14 mouse cellular contexts compared by ENCODE assay signal in the genomic region with DNA sequence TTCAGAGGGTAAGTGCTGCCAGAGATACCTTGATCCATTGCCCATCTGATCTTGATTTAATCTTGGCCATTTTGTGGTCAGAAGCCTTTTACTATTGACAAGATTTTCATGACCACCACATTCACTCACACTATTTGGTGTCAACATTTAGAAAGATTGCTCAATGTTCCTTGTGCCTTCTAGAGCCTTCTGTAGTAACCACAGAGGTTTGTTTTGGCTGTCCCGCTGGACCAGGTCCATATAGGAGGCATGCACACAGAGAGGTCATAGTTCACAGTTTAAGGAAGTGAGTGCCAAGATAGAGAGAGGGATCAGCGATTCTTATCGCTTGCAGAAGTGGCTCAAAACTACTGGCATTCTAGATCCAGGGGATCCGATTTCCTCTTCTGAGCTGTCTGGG. TPM values are rescaled to one million over a fixed set of nuclear protein-coding genes. Genes with fewer than 3 reads are reported as not detected.
A peak's percentile ranks its signal among the peaks of the same experiment; 100 is the strongest.
DNase-seq lines count a peak whose midpoint lies in the region; ATAC-seq and TF ChIP-seq lines count a peak whose summit lies in the region.
"Had no signal": no experiment of that assay in that cellular context is flagged by ENCODE, and none has a peak within 500 bp of the region (broad histone marks: within the 10 kb centered on the region; RNA-seq: fewer than 3 reads in every experiment).

No protein-coding gene starts in this region.

- no peak overlapping the region for H3K9ac ChIP-seq in kidney, embryonic 16.5 days (replicated peaks; ENCODE audit: low read length)
- no peak overlapping the region for H3K9ac ChIP-seq in midbrain, embryonic 16.5 days (ENCODE audit: low read depth, low read length)
- no peak overlapping the region for H3K9ac ChIP-seq in midbrain, postnatal 0 days (replicated peaks; ENCODE audit: low read length, poor library complexity, severe bottlenecking)
- H3K9ac ChIP-seq: forebrain, embryonic 15.5 days; hindbrain, embryonic 12.5 days; neural tube, embryonic 13.5 days; stomach, embryonic 15.5 days had no signal

- 54% methylated on average over 4 of the region's 4 CpGs for WGBS in kidney, embryonic 16.5 days
- 87% methylated on average over 4 of the region's 4 CpGs for WGBS in midbrain, embryonic 16.5 days
- WGBS in midbrain, postnatal 0 days: 83% methylated on average over 4 of the region's 4 CpGs

- H3K9me3 ChIP-seq in kidney, embryonic 16.5 days (ENCODE audit: low read length): no peaks in the 10 kb centered on the region
- H3K9me3 ChIP-seq in midbrain, embryonic 16.5 days (replicated peaks; ENCODE audit: control insufficient read depth, low read length, poor library complexity, severe bottlenecking): no peaks in the 10 kb centered on the region
- H3K9me3 ChIP-seq in midbrain, postnatal 0 days (ENCODE audit: low read length): no peaks in the 10 kb centered on the region
- H3K9me3 ChIP-seq: embryonic facial prominence, embryonic 10.5 days; forebrain, embryonic 15.5 days; hindbrain, embryonic 12.5 days; neural tube, embryonic 13.5 days; stomach, embryonic 15.5 days had no signal

- H3K36me3 ChIP-seq in kidney, embryonic 16.5 days (ENCODE audit: insufficient read depth, low read length): no peaks in the 10 kb centered on the region
- H3K36me3 ChIP-seq in midbrain, embryonic 16.5 days (ENCODE audit: control insufficient read depth, insufficient read depth, low read length): no peaks in the 10 kb centered on the region
- H3K36me3 ChIP-seq in midbrain, postnatal 0 days (ENCODE audit: insufficient read depth, low read length): no peaks in the 10 kb centered on the region
- H3K36me3 ChIP-seq: embryonic facial prominence, embryonic 10.5 days; forebrain, embryonic 15.5 days; hindbrain, embryonic 12.5 days; neural tube, embryonic 13.5 days; stomach, embryonic 15.5 days had no signal

- DNase-seq in kidney, adult 9 months: peak; percentile 42
- DNase-seq in adipocyte (ENCODE audit: low spot score): peak; percentile 92
- DNase-seq in embryo, embryonic 9.5 days (ENCODE audit: extremely low spot score): no peak
- DNase-seq in midbrain, postnatal 0 days (ENCODE audit: low spot score): no peak
- DNase-seq: right cerebral cortex, postnatal 14 days had no signal

- no peak overlapping the region for H3K27ac ChIP-seq in kidney, embryonic 16.5 days (ENCODE audit: low read length)
- H3K27ac ChIP-seq in midbrain, embryonic 16.5 days (ENCODE audit: low read length): no peak overlapping the region
- H3K27ac ChIP-seq in midbrain, postnatal 0 days (ENCODE audit: low read depth, low read length): no peak overlapping the region
- H3K27ac ChIP-seq: embryonic facial prominence, embryonic 10.5 days; forebrain, embryonic 15.5 days; hindbrain, embryonic 12.5 days; neural tube, embryonic 13.5 days; stomach, embryonic 15.5 days had no signal

- ATAC-seq in kidney, embryonic 16.5 days (ENCODE audit: low FRiP score, low TSS enrichment): no peak
- peak; percentile 81 for ATAC-seq in granulocyte monocyte progenitor cell, adult 5-6 weeks (replicated peaks; ENCODE audit: poor library complexity, severe bottlenecking)
- ATAC-seq in megakaryocyte, adult 5-6 weeks (ENCODE audit: poor library complexity, severe bottlenecking): peak; percentile 73
- no peak for ATAC-seq in midbrain, embryonic 16.5 days
- no peak for ATAC-seq in midbrain, postnatal 0 days (ENCODE audit: low FRiP score)
- ATAC-seq: forebrain, embryonic 15.5 days had no signal

- H3K4me1 ChIP-seq in kidney, embryonic 16.5 days (ENCODE audit: insufficient read depth, low read length): no peaks in the 10 kb centered on the region
- H3K4me1 ChIP-seq in midbrain, embryonic 16.5 days (ENCODE audit: control insufficient read depth, insufficient read depth, low read length): no peaks in the 10 kb centered on the region
- H3K4me1 ChIP-seq in midbrain, postnatal 0 days (ENCODE audit: insufficient read depth, low read length): no peaks in the 10 kb centered on the region
- H3K4me1 ChIP-seq: forebrain, embryonic 15.5 days; hindbrain, embryonic 12.5 days; neural tube, embryonic 13.5 days; stomach, embryonic 15.5 days had no signal

- no peak overlapping the region for H3K4me3 ChIP-seq in kidney, embryonic 16.5 days (ENCODE audit: low read length)
- H3K4me3 ChIP-seq in midbrain, embryonic 16.5 days (ENCODE audit: low read depth, low read length): no peak overlapping the region
- H3K4me3 ChIP-seq in midbrain, postnatal 0 days (ENCODE audit: low read depth, low read length): no peak overlapping the region
- H3K4me3 ChIP-seq: embryonic facial prominence, embryonic 10.5 days; forebrain, embryonic 15.5 days; hindbrain, embryonic 12.5 days; neural tube, embryonic 13.5 days; stomach, embryonic 15.5 days had no signal

- no peaks in the 10 kb centered on the region for H3K27me3 ChIP-seq in kidney, embryonic 16.5 days (ENCODE audit: insufficient read depth, low read length)
- H3K27me3 ChIP-seq in midbrain, embryonic 16.5 days (ENCODE audit: control insufficient read depth, insufficient read depth, low read depth, low read length): no peaks in the 10 kb centered on the region
- H3K27me3 ChIP-seq in midbrain, postnatal 0 days (ENCODE audit: insufficient read depth, low read length): no peaks in the 10 kb centered on the region
- H3K27me3 ChIP-seq: forebrain, embryonic 15.5 days; hindbrain, embryonic 12.5 days; neural tube, embryonic 13.5 days; stomach, embryonic 15.5 days had no signal

- TF ChIP-seq CTCF in midbrain, postnatal 0 days (IDR thresholded peaks at IDR 0.05): no peak

- no peak overlapping the region for H3K4me2 ChIP-seq in kidney, embryonic 16.5 days (replicated peaks; ENCODE audit: low read depth, low read length)
- no peak overlapping the region for H3K4me2 ChIP-seq in midbrain, embryonic 16.5 days (ENCODE audit: low read length)
- H3K4me2 ChIP-seq in midbrain, postnatal 0 days (ENCODE audit: low read depth, low read length, poor library complexity, severe bottlenecking): no peak overlapping the region
- H3K4me2 ChIP-seq: forebrain, embryonic 15.5 days; hindbrain, embryonic 12.5 days; neural tube, embryonic 13.5 days; stomach, embryonic 15.5 days had no signal

RNA-seq across cellular contexts. Expression of gene Cd93, which starts 48.7 kb away (rescaled TPM):
- polyA plus RNA-seq in kidney, embryonic 16.5 days (2015; fragmentation: Nextera tagmentation; extraction: Ambion mirVana): 19.0 and 20.0 TPM in 2 replicates
- 148 and 150 TPM in 2 replicates for total RNA-seq in granulocyte monocyte progenitor cell, adult 5-6 weeks (2014; fragmentation: Nextera tagmentation)
- 145 TPM in 2 replicates for total RNA-seq in granulocyte monocyte progenitor cell, adult 5-6 weeks (2017)
- total RNA-seq in megakaryocyte, adult 5-6 weeks (2015): 48.5 and 49.1 TPM in 2 replicates
- 61.8 and 65.4 TPM in 2 replicates for total RNA-seq in megakaryocyte, adult 5-6 weeks (2017)
- polyA plus RNA-seq in midbrain, embryonic 16.5 days (2015; fragmentation: Nextera tagmentation; extraction: Ambion mirVana): 7.2 and 7.4 TPM in 2 replicates
- total RNA-seq in midbrain, postnatal 0 days (2014; rRNA removed): 16.9 and 23.0 TPM in 2 replicates
- polyA plus RNA-seq in midbrain, postnatal 0 days (2015; fragmentation: Nextera tagmentation; extraction: Ambion mirVana): 4.1 and 4.5 TPM in 2 replicates

Comparison
In these comparisons a context has a peak if more than half of its experiments do, and no peak if none do; other contexts are left out.
1. DNase-seq: peak in kidney, adult 9 months (single experiment) and adipocyte (single experiment); none in embryo, embryonic 9.5 days (single experiment) and midbrain, postnatal 0 days (single experiment).
2. ATAC-seq: peak in granulocyte monocyte progenitor cell, adult 5-6 weeks (single experiment) and megakaryocyte, adult 5-6 weeks (single experiment); none in kidney, embryonic 16.5 days (single experiment), midbrain, embryonic 16.5 days (single experiment) and midbrain, postnatal 0 days (single experiment).